Mouse (Mus musculus) heart, postnatal 4 days (tissue): ENCODE measurements around the gene Wee2. TPM values are rescaled to one million over a fixed set of nuclear protein-coding genes. Genes with fewer than 3 reads are reported as not detected.

Experiments
- DNase-seq: peaks from one replicate; pipeline ENCODE4 v3.0.0; 2021
- total RNA-seq, 2 experiments: library from RNA; stranded (reverse); gene quantifications; 2 replicates each; pipeline ENCODE4 v1.2.3; 2021

The Wee2 gene
- not detected for total RNA-seq

DNA sequence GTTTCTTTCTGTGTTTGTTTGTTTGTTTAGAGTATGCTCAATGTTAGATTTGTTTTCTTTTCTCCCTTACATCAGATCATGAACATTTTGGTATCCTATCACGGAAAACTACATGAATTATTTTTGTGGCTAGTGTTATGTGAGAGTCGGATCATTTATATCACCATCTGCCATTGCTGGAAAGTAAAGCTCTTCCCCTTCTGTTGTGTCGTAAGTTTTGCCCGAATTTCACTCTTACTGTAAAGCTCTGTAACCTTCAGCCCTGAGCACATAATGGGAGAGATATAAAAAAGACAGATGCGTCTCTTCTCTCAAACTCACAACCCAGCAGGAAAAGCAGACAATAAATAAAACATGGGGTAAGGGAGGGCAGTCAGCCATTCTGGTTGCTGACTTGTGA, at the start of gene Wee2:
Wee2 (plus strand) TSS at position 153 of the 400 bp plus-strand sequence.
- no peak for DNase-seq

DNA sequence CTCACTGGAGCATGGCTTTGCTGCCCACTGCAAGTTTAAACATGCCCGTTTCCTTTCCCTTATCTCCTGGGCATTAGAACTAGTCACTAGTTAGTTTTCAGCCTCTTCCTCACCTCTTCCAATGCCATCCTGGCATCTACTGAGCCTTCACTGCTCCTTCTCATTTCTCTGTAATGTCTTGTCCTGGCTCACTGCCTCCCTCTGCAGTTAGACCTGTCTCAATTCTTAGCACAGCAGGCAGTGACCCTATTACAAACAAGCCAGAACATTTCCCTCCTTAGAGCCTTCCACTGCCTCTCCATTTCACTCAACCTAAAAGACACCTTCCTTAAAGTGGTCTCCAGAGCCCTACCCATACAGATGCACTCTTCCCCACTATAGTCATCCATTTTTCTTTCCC, 47.9 kb upstream of the Wee2 start:
- DNase-seq, result no peak

GRCm38 (mm10) chr6:40393213-40393612, 45.7 kb upstream of the Wee2 start:
- peak; percentile 74 for DNase-seq

- DNase-seq, result no peak
Measured at GRCm38 (mm10) chr6:40402031-40402430, 36.9 kb upstream of the Wee2 start.

DNA sequence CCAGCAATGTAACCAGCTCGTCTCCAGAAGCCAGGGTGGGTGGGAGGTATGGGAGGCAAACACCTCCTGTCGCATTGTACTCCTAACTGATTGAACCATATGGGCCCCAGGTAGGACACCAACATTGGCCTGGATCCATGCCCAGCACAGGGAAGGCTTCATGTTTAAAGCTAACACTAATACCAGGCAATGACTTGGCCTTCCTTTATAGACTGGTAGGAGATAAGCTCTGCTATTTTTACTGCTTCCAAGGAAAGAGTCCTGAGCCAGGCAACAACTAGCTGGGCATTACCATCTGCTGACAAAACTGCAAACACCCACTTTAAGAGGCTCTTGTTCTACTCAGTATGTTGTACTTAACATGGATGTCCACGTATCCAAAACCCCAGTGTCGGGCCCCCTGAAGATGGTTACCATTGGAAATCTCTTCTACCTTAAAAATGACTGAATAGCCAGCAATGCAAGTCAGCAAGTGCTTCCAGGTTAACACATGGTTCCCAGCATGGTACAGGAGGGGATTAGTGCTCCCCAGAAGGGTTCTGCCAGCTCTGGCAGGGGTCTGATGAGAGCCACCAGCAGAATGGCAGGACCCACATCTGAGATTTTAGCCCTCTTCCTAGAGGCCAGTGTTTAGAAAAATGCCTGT, 35.1 kb upstream of the Wee2 start:
- DNase-seq, result no peak

DNA sequence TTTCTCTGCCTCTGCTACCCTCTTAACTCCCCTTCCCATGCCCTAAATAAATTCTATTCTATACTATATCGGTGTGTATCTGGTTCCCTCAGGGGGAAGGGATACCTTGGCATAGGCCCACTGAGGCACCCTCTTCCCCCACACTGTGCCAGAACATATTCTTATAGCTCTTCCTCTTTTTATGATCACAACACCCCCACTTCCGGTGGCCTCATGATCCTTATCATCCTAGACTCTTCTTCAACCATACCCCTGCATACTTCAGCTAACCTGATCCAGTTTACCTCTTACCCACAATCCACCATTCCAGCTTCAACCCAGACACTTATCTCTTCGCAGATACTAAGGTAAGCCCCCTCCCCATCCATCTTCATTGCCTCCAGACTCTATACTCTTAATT, 27.8 kb upstream of the Wee2 start:
- no peak for DNase-seq

DNA sequence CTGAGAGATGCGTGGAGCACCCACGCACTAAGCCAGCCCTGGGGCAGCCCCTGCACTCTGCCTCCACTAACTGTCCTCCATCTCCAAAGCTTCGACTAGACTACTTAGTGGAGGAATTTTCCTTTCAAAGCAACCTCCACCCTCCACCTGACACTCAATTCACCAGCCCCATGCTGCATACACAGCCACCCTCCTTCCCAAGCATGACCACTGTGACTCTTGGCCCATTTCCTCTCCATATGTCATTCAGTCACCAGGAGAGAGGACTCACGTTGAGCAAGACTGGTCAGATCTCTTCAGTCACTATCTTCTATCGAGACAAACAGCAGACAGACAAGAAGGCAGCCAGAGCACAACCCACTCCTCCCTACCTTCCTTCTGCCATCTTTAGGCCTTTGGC, 25.8 kb upstream of the Wee2 start:
- DNase-seq, result no peak

- no peak for DNase-seq
Measured at GRCm38 (mm10) chr6:40413565-40413964, 25.3 kb upstream of the Wee2 start.

- no peak for DNase-seq
Measured at GRCm38 (mm10) chr6:40415799-40416198, 23.1 kb upstream of the Wee2 start.

DNA sequence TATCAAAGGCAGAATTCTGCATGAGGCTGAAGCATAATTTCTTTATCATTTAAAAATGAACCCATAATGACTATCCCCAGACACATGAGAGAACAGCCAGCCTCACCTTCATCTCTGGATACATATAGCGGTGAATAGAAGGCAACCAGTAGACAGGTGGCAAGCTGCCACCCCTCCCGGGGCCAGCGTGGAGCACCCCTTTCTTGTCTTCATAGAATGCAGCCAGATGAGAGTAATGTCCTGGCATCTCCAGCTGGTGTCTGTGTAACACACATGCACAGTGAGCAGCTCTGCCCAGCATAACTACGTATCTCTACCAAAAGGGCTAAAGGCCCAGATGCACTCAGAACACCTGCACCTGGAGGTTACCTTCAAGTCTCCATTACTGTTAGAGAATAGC, 20.5 kb upstream of the Wee2 start:
- DNase-seq, result no peak

GRCm38 (mm10) chr6:40421099-40421498, 17.8 kb upstream of the Wee2 start:
- DNase-seq, result no peak

- DNase-seq, result no peak
Measured at GRCm38 (mm10) chr6:40423013-40423412, 15.9 kb upstream of the Wee2 start.

- DNase-seq, result peak; percentile 30
Measured at GRCm38 (mm10) chr6:40423774-40424173, 15.1 kb upstream of the Wee2 start.

- no peak for DNase-seq
Measured at GRCm38 (mm10) chr6:40427441-40427840, 11.4 kb upstream of the Wee2 start.

DNA sequence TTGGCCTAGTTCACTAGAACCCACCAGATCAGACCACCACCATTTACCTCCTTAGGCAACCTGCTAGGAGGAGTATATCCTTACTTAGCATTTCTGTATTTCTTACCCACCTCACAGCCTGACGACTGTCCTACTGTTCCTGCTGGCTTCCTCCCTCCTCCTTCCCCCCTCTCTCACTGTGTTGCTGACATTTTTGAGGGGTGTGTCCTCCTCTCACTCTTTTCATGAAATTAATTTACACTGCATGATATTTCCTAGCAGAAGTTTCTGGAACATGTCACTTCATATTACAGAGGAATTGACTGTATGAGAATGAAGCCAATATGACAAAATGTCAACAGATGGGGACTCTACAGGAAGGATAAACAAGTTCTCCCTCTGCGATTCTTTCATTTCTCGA, 10.2 kb upstream of the Wee2 start:
- DNase-seq, result no peak

DNA sequence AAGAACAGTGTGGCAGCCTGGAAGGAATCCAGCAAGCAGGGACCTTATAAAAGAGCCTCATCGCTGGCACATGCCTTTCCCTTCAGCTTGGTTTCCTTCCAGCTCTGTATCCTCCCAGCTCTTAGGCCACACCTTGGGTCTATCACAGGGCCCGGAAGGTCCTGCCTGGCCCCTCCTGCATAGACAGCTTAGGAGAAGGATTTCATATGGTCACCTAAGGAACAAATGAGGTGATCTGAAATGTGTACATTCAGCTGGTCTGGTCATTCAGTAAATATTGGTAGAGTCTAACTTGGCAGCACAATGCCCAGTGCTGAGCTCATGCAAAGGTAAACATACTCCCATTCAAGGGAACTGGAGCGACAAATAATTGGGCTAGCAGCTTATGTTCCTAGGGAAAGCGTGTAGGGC, 9.4 kb upstream of the Wee2 start:
- DNase-seq, result no peak

DNA sequence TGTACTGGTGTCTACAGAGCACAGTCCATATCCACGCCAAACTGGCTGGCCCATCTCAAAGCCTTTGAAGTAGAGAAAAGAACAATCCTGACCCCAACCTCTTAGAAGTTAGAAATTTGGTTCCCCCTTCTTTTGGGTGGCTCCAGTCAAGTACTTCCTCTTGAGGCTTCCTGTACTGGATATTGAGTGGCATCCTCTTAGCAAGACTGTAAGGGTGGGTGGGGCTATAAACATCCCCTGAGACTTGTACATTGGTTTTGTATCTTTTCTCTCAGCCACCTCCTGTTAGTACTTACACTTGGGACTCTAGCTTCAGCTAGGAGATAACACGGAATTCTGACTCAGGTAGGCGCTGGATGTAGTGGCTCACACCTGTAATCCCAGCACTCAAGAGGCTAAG, 8.6 kb upstream of the Wee2 start:
- DNase-seq, result no peak

- DNase-seq, result no peak
Measured at GRCm38 (mm10) chr6:40430878-40431277, 8.0 kb upstream of the Wee2 start.

- DNase-seq, result no peak
Measured at GRCm38 (mm10) chr6:40431356-40431755, 7.5 kb upstream of the Wee2 start.

DNA sequence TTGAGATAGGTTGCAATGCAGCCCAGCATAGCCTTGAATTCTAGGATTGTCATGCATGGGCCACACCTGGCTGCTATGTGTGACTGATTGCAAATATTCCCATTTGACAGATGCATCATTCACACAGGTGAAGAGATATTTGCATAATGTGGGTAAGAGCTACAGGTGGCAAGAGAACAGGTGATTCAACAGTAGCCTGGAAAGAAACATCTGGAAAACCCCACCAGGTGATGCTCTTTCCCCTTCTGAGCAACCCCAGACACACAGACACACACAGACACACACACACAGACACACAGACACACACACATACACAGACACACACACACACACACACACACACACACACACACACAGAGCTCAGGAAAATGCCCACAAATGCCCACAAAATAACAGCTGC, 7.1 kb upstream of the Wee2 start:
- DNase-seq, result no peak

DNA sequence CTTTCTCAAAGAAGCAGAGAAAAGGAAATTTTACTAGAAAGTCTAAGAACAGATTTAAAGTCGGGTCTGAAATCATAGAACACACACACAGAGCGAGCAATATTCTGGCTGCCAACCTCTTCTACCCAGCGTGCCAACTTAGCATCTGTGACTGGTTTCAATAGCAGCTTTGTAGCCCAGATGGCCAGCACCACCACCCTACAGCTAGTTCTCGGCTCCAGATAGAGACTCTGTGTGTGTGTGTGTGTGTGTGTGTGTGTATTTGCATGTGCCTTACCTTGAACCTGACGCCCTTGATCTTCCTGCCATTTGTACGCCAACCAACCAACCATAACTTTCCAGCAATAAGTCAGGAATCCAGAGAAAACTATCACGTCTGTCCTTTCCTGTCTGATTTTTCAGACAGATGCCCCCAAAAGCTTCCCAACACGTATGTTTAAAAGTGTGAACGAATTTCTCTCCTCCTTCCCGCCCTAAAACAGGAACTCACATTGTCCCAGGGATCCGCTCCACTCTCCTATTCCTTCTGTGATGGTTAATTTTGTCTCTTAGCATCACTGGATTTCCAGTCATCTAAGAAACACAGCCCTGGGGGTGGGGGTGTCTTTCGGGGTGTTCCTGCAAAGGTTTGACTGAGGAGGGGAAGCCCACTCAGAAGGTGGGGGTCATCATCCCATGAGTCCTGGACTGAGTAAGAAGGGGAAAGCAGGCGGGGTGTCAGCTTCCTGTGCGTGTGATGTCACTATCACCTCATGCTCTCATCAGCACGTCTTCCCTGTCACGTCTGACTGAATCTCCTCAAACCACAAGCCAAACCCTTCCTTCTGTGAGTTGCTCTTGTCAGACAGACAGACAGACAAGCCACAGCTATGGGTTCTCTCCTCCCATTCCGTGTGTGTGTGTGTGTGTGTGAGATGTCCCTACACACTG, 6.3 kb upstream of the Wee2 start:
- DNase-seq, result no peak

DNA sequence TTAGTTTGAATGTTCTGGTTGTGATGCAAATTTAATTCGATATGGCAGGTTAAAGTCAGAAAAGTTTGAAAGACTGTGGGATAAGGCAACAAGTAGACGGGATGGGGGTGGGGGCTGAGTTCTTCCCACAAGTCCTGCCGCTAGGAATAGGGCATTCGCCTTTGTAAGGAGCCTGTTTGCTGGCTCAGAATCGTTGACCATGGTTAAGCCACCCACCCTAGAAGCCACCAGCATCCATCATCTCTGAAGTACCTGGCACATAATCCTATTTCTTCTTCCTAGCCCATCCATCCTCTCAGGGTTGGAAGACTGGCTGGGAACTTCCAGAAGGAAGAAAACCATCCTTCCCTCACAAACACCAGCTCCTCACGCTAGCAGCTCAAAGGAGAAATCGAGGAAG, 4.2 kb upstream of the Wee2 start:
- no peak for DNase-seq

GRCm38 (mm10) chr6:40435151-40436046, 3.5 kb upstream of the Wee2 start:
- peak; percentile 25 for DNase-seq
